Mouse (Mus musculus) stomach, embryonic 15.5 days (tissue): ENCODE data around the gene Csnk1e. TPM values are rescaled to one million over a fixed set of nuclear protein-coding genes. Genes with fewer than 3 reads are reported as not detected.

Experiments
- ATAC-seq: fragments of 200-750 bp; cut with Nextera tagmentation; 2 replicates; pipeline ENCODE4 v1.8.0; 2017; ENCODE audit warnings: low read depth, moderate number of reproducible peaks, moderate TSS enrichment; ENCODE audit not compliant: insufficient read depth, low FRiP score
- H3K27ac ChIP-seq: fragments of 300-500 bp; sonication (generic); 2 replicates; pipeline ENCODE4 v1.5.1; 2015; ENCODE audit warnings: mild to moderate bottlenecking, inconsistent platforms
- H3K27me3 ChIP-seq: fragments of 300-500 bp; sonication (generic); replicated peaks from 2 replicates; pipeline ENCODE4 v1.6.1; 2015; ENCODE audit warnings: inconsistent platforms
- H3K36me3 ChIP-seq: fragments of 300-500 bp; sonication (generic); 2 replicates; pipeline ENCODE4 v1.6.1; 2015; ENCODE audit warnings: inconsistent platforms
- H3K4me1 ChIP-seq: fragments of 300-500 bp; sonication (generic); 2 replicates; pipeline ENCODE4 v1.6.1; 2015; ENCODE audit warnings: inconsistent platforms
- H3K4me2 ChIP-seq: fragments of 300-500 bp; sonication (generic); 2 replicates; pipeline ENCODE4 v1.6.1; 2015; ENCODE audit warnings: mild to moderate bottlenecking, inconsistent platforms
- H3K4me3 ChIP-seq: fragments of 300-500 bp; sonication (generic); replicated peaks from 2 replicates; pipeline ENCODE4 v1.5.1; 2015; ENCODE audit warnings: inconsistent platforms
- H3K9ac ChIP-seq: fragments of 300-500 bp; sonication (generic); 2 replicates; pipeline ENCODE4 v1.6.1; 2015; ENCODE audit warnings: inconsistent platforms
- H3K9me3 ChIP-seq: fragments of 300-500 bp; sonication (generic); 2 replicates; pipeline ENCODE4 v1.6.1; 2016; ENCODE audit warnings: inconsistent platforms
- WGBS: fragments of 180-500 bp; shearing (Covaris S2); methylation state at CpG from one replicate; pipeline ENCODE4 v1.1.7; 2015; 5-methylcytosine and 5-hydroxymethylcytosine counted together
- polyA plus RNA-seq: library from polyadenylated mRNA; unstranded; fragments of >200 nt; fragmentation: Nextera tagmentation; extraction: Ambion mirVana; gene quantifications from 2 replicates; pipeline ENCODE4 v1.2.1, GENCODE M21; 2015

Gene Csnk1e
- polyA plus RNA-seq, 1 experiment from 2014 or later = 66.0 TPM

GRCm38 (mm10) chr15:79388171-79388570, 67.2 kb downstream of the Csnk1e start:
- peak; percentile 31; the same call in 1 of the 2 replicates for ATAC-seq
- Histone ChIP-seq H3K36me3 (no peaks in the 10 kb centered on the region), H3K9ac (no peak overlapping the region), H3K9me3 (no peaks in the 10 kb centered on the region), H3K27me3 (no peaks in the 10 kb centered on the region), H3K4me1 (peaks cover 59% of the 10 kb centered on the region), H3K4me2 (no peak overlapping the region), H3K4me3 (no peak overlapping the region), H3K27ac (peak overlapping the region; percentile 69)
- 48% methylated on average over 6 of the region's 6 CpGs for WGBS

- 83% methylated on average over 7 of the region's 7 CpGs for WGBS
- Histone ChIP-seq H3K9ac (no peak overlapping the region), H3K27ac (peak overlapping the region; percentile 69; the same call in 1 of the 2 replicates), H3K4me1 (peaks cover 54% of the 10 kb centered on the region), H3K4me2 (no peak overlapping the region), H3K36me3 (no peaks in the 10 kb centered on the region), H3K9me3 (no peaks in the 10 kb centered on the region), H3K4me3 (no peak overlapping the region), H3K27me3 (no peaks in the 10 kb centered on the region)
- no peak for ATAC-seq
These were observed 67.8 kb downstream of the Csnk1e start for GRCm38 (mm10) chr15:79387611-79388010.

GRCm38 (mm10) chr15:79387081-79387480, 68.3 kb downstream of the Csnk1e start:
- H3K4me3 ChIP-seq = no peak overlapping the region
- no peak overlapping the region for H3K27ac ChIP-seq
- no peak for ATAC-seq

GRCm38 (mm10) chr15:79381644-79382043, 73.7 kb downstream of the Csnk1e start:
- no peaks in the 10 kb centered on the region for H3K9me3 ChIP-seq
- no peak overlapping the region for H3K9ac ChIP-seq
- 84% methylated on average over 9 of the region's 9 CpGs for WGBS
- H3K4me1 ChIP-seq = peaks cover 7% of the 10 kb centered on the region; the same call in 1 of the 2 replicates
- H3K27me3 ChIP-seq = no peaks in the 10 kb centered on the region
- no peak overlapping the region for H3K27ac ChIP-seq
- ATAC-seq = no peak
- H3K36me3 ChIP-seq = peaks cover 14% of the 10 kb centered on the region; the same call in 1 of the 2 replicates
- H3K4me2 ChIP-seq = no peak overlapping the region
- no peak overlapping the region for H3K4me3 ChIP-seq

More at GRCm38 (mm10) chr15:79387081-79387480, 68.3 kb downstream of the Csnk1e start:
- H3K36me3 ChIP-seq = no peaks in the 10 kb centered on the region
- H3K27me3 ChIP-seq = no peaks in the 10 kb centered on the region
- H3K9ac ChIP-seq = no peak overlapping the region
- no peak overlapping the region for H3K4me2 ChIP-seq
- 74% methylated on average over 6 of the region's 6 CpGs for WGBS
- H3K9me3 ChIP-seq = no peaks in the 10 kb centered on the region
- peaks cover 49% of the 10 kb centered on the region for H3K4me1 ChIP-seq

GRCm38 (mm10) chr15:79380468-79381444, 74.6 kb downstream of the Csnk1e start:
- 48% methylated on average over 22 of the region's 23 CpGs for WGBS
- Histone ChIP-seq H3K4me1 (peaks cover 7% of the 10 kb centered on the region; the same call in 1 of the 2 replicates), H3K4me2 (no peak overlapping the region)

GRCm38 (mm10) chr15:79379658-79380057, 75.7 kb downstream of the Csnk1e start:
- no peak overlapping the region for H3K27ac ChIP-seq
- ATAC-seq = no peak
- no peak overlapping the region for H3K4me3 ChIP-seq
- WGBS = 89% methylated on average over 7 of the region's 7 CpGs
- no peaks in the 10 kb centered on the region for H3K9me3 ChIP-seq
- H3K4me2 ChIP-seq = no peak overlapping the region
- no peak overlapping the region for H3K9ac ChIP-seq
- H3K36me3 ChIP-seq = peaks cover 19% of the 10 kb centered on the region
- H3K27me3 ChIP-seq = no peaks in the 10 kb centered on the region
- peaks cover 12% of the 10 kb centered on the region; the same call in 1 of the 2 replicates for H3K4me1 ChIP-seq

More at GRCm38 (mm10) chr15:79380468-79381444, 74.6 kb downstream of the Csnk1e start:
- no peaks in the 10 kb centered on the region for H3K9me3 ChIP-seq
- no peaks in the 10 kb centered on the region for H3K27me3 ChIP-seq
- H3K27ac ChIP-seq = 0 out of 2 replicates have a peak overlapping the region, but pooled peaks have one; percentile 7
- no peak overlapping the region for H3K9ac ChIP-seq
- peak; percentile 68 for ATAC-seq
- no peak overlapping the region for H3K4me3 ChIP-seq
- peaks cover 19% of the 10 kb centered on the region for H3K36me3 ChIP-seq

GRCm38 (mm10) chr15:79378608-79379007, 76.8 kb downstream of the Csnk1e start:
- no peak for ATAC-seq
- no peak overlapping the region for H3K9ac ChIP-seq
- H3K4me2 ChIP-seq = no peak overlapping the region
- no peaks in the 10 kb centered on the region for H3K9me3 ChIP-seq
- H3K36me3 ChIP-seq = peaks cover 22% of the 10 kb centered on the region
- WGBS = 93% methylated on average over 10 of the region's 10 CpGs
- H3K27me3 ChIP-seq = no peaks in the 10 kb centered on the region
- H3K4me1 ChIP-seq = peaks cover 15% of the 10 kb centered on the region; the same call in 1 of the 2 replicates
- H3K4me3 ChIP-seq = no peak overlapping the region
- no peak overlapping the region for H3K27ac ChIP-seq

- peaks cover 22% of the 10 kb centered on the region for H3K36me3 ChIP-seq
- no peak overlapping the region for H3K9ac ChIP-seq
- no peak for ATAC-seq
These were observed 77.7 kb downstream of the Csnk1e start for GRCm38 (mm10) chr15:79377681-79378080.

GRCm38 (mm10) chr15:79374760-79375159, 80.6 kb downstream of the Csnk1e start:
- no peaks in the 10 kb centered on the region for H3K27me3 ChIP-seq
- peak overlapping the region; percentile 51 for H3K27ac ChIP-seq
- no peak overlapping the region for H3K9ac ChIP-seq
- H3K9me3 ChIP-seq = no peaks in the 10 kb centered on the region
- H3K4me2 ChIP-seq = no peak overlapping the region
- 53% methylated on average over 3 of the region's 3 CpGs for WGBS
- no peak overlapping the region for H3K4me3 ChIP-seq
- ATAC-seq = no peak
- H3K36me3 ChIP-seq = peaks cover 26% of the 10 kb centered on the region
- peaks cover 22% of the 10 kb centered on the region for H3K4me1 ChIP-seq

More at GRCm38 (mm10) chr15:79377681-79378080, 77.7 kb downstream of the Csnk1e start:
- WGBS = 69% methylated on average over 6 of the region's 6 CpGs
- peaks cover 15% of the 10 kb centered on the region; the same call in 1 of the 2 replicates for H3K4me1 ChIP-seq
- no peaks in the 10 kb centered on the region for H3K9me3 ChIP-seq
- H3K27ac ChIP-seq = no peak overlapping the region
- no peaks in the 10 kb centered on the region for H3K27me3 ChIP-seq
- H3K4me3 ChIP-seq = no peak overlapping the region
- H3K4me2 ChIP-seq = no peak overlapping the region

- 82% methylated on average over 7 of the region's 7 CpGs for WGBS
- Histone ChIP-seq H3K27ac (peak overlapping the region; percentile 93), H3K9me3 (no peaks in the 10 kb centered on the region), H3K36me3 (peaks cover 17% of the 10 kb centered on the region), H3K9ac (no peak overlapping the region), H3K4me2 (no peak overlapping the region), H3K27me3 (no peaks in the 10 kb centered on the region), H3K4me1 (peaks cover 44% of the 10 kb centered on the region), H3K4me3 (no peak overlapping the region)
- no peak for ATAC-seq
These were observed 85.0 kb downstream of the Csnk1e start for GRCm38 (mm10) chr15:79370281-79370843.

- Histone ChIP-seq H3K4me1 (peaks cover 39% of the 10 kb centered on the region), H3K36me3 (peaks cover 19% of the 10 kb centered on the region), H3K27me3 (no peaks in the 10 kb centered on the region), H3K4me2 (peak overlapping the region; percentile 23; the same call in 1 of the 2 replicates), H3K4me3 (no peak overlapping the region), H3K9me3 (no peaks in the 10 kb centered on the region), H3K9ac (no peak overlapping the region), H3K27ac (peak overlapping the region; percentile 93)
- 59% methylated on average over 15 of the region's 15 CpGs for WGBS
- no peak for ATAC-seq
These were observed 85.7 kb downstream of the Csnk1e start for GRCm38 (mm10) chr15:79369452-79370280.
